Mouse (Mus musculus): ENCODE results near the gene Lrrc4. TPM values are rescaled to one million over a fixed set of nuclear protein-coding genes. Genes with fewer than 3 reads are reported as not detected.

Lrrc4 gene
- polyA plus RNA-seq, 1 experiment from 2014 or later: 6.7 TPM

DNA sequence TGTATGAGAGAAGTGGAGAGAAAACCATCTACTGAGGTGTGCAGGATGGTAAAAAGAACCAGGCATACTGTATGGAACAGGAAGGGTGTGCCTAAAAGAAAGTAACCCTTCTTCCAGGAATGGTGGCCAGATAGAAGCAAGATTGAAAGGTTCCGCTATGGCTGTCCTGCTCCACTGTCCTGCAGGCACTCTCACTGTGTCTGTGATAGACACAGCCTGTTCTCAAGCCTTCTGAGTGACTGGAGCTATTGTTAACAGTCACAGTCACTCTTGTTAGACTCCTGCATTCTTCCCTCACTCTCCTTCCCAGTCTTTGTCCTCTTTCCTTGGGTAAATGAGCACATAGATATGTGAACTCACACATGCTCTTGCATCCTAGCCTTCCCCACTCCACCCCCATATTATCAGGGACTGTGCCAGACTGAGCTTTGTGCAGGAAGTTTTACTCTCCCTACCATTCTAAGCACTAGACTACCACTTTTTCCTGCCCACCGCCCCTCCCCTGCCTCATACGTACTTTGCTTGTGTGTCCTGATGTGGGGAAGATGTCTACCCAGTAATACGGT is 48.4 kb downstream of the Lrrc4 start:
- H3K4me1 ChIP-seq (ENCODE audit: control insufficient read depth, insufficient read depth, low read length): peaks cover 4% of the 10 kb centered on the region; the same call in 1 of the 2 replicates
- H3K4me2 ChIP-seq (ENCODE audit: low read length): no peak overlapping the region
- H3K36me3 ChIP-seq (ENCODE audit: control insufficient read depth, insufficient read depth, low read length): no peaks in the 10 kb centered on the region
- H3K9me3 ChIP-seq (replicated peaks; ENCODE audit: control insufficient read depth, low read length, poor library complexity, severe bottlenecking): no peaks in the 10 kb centered on the region
- H3K9ac ChIP-seq (ENCODE audit: low read depth, low read length): no peak overlapping the region
- ATAC-seq: no peak
- no peak overlapping the region for H3K4me3 ChIP-seq (ENCODE audit: low read depth, low read length)
- no peaks in the 10 kb centered on the region for H3K27me3 ChIP-seq (ENCODE audit: control insufficient read depth, insufficient read depth, low read depth, low read length)
- H3K27ac ChIP-seq (ENCODE audit: low read length): no peak overlapping the region
- 42% methylated on average over 4 of the region's 4 CpGs for WGBS

DNA sequence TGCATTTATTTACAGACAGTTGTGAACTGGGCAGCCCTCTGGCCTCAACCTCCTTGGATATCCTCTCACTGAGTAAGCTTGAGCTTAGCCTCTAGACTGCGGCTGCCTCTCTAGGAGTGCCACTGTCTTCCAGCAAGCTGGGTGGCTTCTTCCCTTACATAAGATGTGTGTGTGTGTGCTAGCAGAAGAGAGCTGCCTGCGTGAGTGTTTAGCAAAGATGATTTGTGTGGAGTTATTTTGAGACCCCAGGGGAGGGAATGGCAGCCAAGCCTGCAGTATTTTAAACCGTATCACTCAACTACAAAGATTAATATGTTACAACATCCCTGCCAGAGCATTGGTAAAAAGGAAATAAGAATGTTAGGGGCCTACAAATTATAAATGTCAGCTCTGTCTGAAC is 49.9 kb downstream of the Lrrc4 start:
- no peak overlapping the region for H3K27ac ChIP-seq (ENCODE audit: low read length)
- no peak overlapping the region for H3K4me2 ChIP-seq (ENCODE audit: low read length)
- WGBS: 59% methylated on average over 3 of the region's 3 CpGs
- H3K4me1 ChIP-seq (ENCODE audit: control insufficient read depth, insufficient read depth, low read length): peaks cover 4% of the 10 kb centered on the region; the same call in 1 of the 2 replicates
- H3K36me3 ChIP-seq (ENCODE audit: control insufficient read depth, insufficient read depth, low read length): no peaks in the 10 kb centered on the region
- no peak overlapping the region for H3K9ac ChIP-seq (ENCODE audit: low read depth, low read length)
- no peak for ATAC-seq
- no peaks in the 10 kb centered on the region for H3K9me3 ChIP-seq (replicated peaks; ENCODE audit: control insufficient read depth, low read length, poor library complexity, severe bottlenecking)
- H3K27me3 ChIP-seq (ENCODE audit: control insufficient read depth, insufficient read depth, low read depth, low read length): no peaks in the 10 kb centered on the region
- H3K4me3 ChIP-seq (ENCODE audit: low read depth, low read length): no peak overlapping the region

DNA sequence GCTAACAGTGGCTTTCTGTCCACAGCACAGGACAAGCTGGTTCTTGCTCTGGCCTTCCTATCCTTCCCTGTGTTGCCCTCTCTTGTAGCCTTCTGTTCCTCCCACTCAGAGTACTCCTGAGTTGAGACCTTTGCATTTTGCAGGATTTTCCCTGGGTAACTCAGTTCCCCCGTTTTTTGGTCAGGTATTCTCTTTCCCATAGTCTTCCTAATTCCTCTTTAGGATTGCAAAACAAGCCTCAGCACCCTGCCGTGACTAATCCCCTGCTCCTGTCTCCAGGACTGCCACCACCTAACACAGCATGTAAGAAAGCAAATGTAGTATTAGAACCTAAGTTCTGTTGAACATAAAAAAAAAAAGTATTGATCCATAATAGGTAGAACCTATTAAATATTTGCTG is 60.2 kb downstream of the Lrrc4 start:
- no peak for ATAC-seq
- H3K27ac ChIP-seq (ENCODE audit: low read length): no peak overlapping the region
- no peak overlapping the region for H3K4me2 ChIP-seq (ENCODE audit: low read length)
- H3K27me3 ChIP-seq (ENCODE audit: control insufficient read depth, insufficient read depth, low read depth, low read length): no peaks in the 10 kb centered on the region
- H3K4me1 ChIP-seq (ENCODE audit: control insufficient read depth, insufficient read depth, low read length): no peaks in the 10 kb centered on the region
- H3K4me3 ChIP-seq (ENCODE audit: low read depth, low read length): no peak overlapping the region
- H3K9ac ChIP-seq (ENCODE audit: low read depth, low read length): no peak overlapping the region
- WGBS: 12% methylated on average over 2 of the region's 2 CpGs
- H3K36me3 ChIP-seq (ENCODE audit: control insufficient read depth, insufficient read depth, low read length): no peaks in the 10 kb centered on the region
- no peaks in the 10 kb centered on the region for H3K9me3 ChIP-seq (replicated peaks; ENCODE audit: control insufficient read depth, low read length, poor library complexity, severe bottlenecking)

DNA sequence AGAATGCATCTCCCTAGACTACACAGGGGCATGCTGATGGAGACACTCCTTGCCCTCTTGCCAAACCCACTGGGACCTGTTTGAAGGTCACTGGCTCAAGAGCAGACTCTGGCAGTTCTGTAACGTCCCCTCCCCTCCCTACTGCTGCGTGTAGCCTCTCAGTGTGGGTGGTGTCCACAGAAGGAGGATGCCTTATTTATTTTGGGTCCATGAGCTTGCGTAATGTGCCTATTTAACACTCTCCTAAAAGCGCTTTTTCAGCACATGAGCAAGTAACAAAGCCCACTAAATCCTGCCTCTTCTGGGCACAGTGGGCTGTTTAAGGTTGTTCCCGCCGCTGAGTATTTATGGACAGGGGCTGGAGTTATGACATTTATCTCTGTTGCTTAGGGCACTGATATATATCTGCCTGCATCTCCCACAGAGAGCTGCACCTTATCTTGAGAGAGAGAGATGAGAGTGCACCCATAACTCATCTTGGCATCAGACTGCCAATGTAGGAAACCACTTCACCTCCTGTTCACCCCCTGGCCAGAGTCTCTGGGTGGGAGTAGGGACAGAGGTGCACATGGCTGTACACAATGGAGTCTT is 63.6 kb downstream of the Lrrc4 start:
- WGBS: 91% methylated on average over 6 of the region's 6 CpGs

DNA sequence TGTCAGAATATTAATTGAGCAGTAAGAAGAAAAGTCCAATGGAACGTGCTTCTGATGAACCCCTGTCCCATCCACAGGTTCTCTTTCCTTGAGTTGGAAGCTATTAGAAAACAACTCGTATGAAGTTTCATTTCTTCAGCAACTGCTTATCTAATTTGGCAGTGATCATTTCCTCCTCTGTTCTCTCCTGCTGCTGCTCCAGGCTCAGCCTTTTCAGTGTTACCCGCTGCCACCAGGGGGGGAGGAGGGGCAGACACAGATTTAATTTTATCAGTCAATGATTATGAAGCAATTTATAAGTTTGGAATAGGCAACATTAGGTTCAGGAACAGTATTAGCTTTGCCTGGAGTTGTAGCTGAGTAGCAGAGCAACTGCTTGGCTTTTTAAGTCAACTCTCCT is 64.9 kb downstream of the Lrrc4 start:
- no peaks in the 10 kb centered on the region for H3K9me3 ChIP-seq (replicated peaks; ENCODE audit: control insufficient read depth, low read length, poor library complexity, severe bottlenecking)
- no peak for ATAC-seq
- 90% methylated on average over 3 of the region's 3 CpGs for WGBS

More for the DNA sequence above, 63.6 kb downstream of the Lrrc4 start:
- Histone ChIP-seq H3K4me3 (ENCODE audit: low read depth, low read length) (no peak overlapping the region), H3K27me3 (ENCODE audit: control insufficient read depth, insufficient read depth, low read depth, low read length) (no peaks in the 10 kb centered on the region), H3K4me2 (ENCODE audit: low read length) (no peak overlapping the region), H3K9me3 (replicated peaks; ENCODE audit: control insufficient read depth, low read length, poor library complexity, severe bottlenecking) (no peaks in the 10 kb centered on the region), H3K9ac (ENCODE audit: low read depth, low read length) (no peak overlapping the region), H3K36me3 (ENCODE audit: control insufficient read depth, insufficient read depth, low read length) (no peaks in the 10 kb centered on the region), H3K27ac (ENCODE audit: low read length) (no peak overlapping the region), H3K4me1 (ENCODE audit: control insufficient read depth, insufficient read depth, low read length) (no peaks in the 10 kb centered on the region)
- no peak for ATAC-seq

DNA sequence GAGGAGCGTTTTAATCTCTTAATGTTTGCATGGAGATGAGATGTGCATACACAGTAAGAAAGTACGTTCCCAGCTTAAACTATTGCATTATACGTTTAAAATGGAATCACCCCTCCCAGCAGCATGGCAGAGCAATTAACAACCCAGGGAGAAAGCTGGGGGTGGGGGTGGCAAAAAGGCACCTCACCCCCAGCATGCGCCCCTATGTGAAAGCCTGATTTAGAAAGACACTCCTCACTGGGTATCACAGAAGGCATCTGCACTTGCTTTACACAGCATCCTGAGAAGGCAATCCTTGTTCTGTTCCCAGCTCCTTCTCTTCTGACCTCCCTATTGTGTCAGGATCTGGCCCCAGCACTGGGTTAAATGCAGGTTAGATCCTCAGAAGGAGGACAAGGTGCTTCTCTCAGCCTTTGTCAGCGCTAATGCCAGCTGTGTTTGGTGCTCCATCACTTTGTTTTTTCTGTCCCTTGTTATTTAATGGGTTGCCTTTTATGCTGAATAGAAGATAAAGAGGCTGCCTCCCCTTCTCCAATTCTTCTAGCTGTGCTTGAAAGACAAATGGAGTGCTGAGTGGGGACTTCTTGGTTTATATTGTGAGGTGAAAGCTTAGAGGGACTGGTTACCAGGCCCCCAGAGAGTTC is 69.3 kb downstream of the Lrrc4 start:
- Histone ChIP-seq H3K4me1 (ENCODE audit: control insufficient read depth, insufficient read depth, low read length) (peaks cover 6% of the 10 kb centered on the region; the same call in 1 of the 2 replicates), H3K9me3 (replicated peaks; ENCODE audit: control insufficient read depth, low read length, poor library complexity, severe bottlenecking) (no peaks in the 10 kb centered on the region), H3K27me3 (ENCODE audit: control insufficient read depth, insufficient read depth, low read depth, low read length) (no peaks in the 10 kb centered on the region), H3K4me2 (ENCODE audit: low read length) (no peak overlapping the region), H3K4me3 (ENCODE audit: low read depth, low read length) (no peak overlapping the region), H3K9ac (ENCODE audit: low read depth, low read length) (no peak overlapping the region), H3K27ac (ENCODE audit: low read length) (no peak overlapping the region), H3K36me3 (ENCODE audit: control insufficient read depth, insufficient read depth, low read length) (no peaks in the 10 kb centered on the region)
- no peak for ATAC-seq
- WGBS: 9% methylated on average over 5 of the region's 5 CpGs

More for the DNA sequence above, 64.9 kb downstream of the Lrrc4 start:
- no peak overlapping the region for H3K4me3 ChIP-seq (ENCODE audit: low read depth, low read length)
- H3K36me3 ChIP-seq (ENCODE audit: control insufficient read depth, insufficient read depth, low read length): no peaks in the 10 kb centered on the region
- H3K27me3 ChIP-seq (ENCODE audit: control insufficient read depth, insufficient read depth, low read depth, low read length): no peaks in the 10 kb centered on the region
- no peak overlapping the region for H3K4me2 ChIP-seq (ENCODE audit: low read length)
- peaks cover 2% of the 10 kb centered on the region; the same call in 1 of the 2 replicates for H3K4me1 ChIP-seq (ENCODE audit: control insufficient read depth, insufficient read depth, low read length)
- H3K9ac ChIP-seq (ENCODE audit: low read depth, low read length): no peak overlapping the region
- H3K27ac ChIP-seq (ENCODE audit: low read length): no peak overlapping the region

DNA sequence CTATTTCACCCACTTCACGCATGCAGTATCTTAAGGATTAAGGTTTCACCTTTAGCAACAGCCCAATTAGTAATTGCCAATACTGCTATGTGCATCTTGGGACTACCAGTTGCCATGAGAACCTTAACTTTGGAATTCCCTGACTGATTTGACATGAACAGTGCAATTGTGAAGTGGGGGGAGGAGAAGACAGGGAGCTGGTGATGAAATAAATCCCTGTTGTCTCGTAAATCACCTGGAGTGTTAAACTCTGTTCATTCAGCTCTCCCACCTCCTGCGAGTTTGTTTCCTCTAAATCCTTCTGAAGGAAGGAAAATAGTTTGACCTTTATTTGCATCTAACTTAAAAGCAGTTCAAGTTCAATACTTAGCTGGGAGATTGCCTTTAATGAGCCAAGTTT is 69.8 kb downstream of the Lrrc4 start:
- 17% methylated on average over 3 of the region's 3 CpGs for WGBS
- no peak for ATAC-seq
- Histone ChIP-seq H3K27me3 (ENCODE audit: control insufficient read depth, insufficient read depth, low read depth, low read length) (no peaks in the 10 kb centered on the region), H3K27ac (ENCODE audit: low read length) (no peak overlapping the region), H3K36me3 (ENCODE audit: control insufficient read depth, insufficient read depth, low read length) (no peaks in the 10 kb centered on the region), H3K9me3 (replicated peaks; ENCODE audit: control insufficient read depth, low read length, poor library complexity, severe bottlenecking) (no peaks in the 10 kb centered on the region), H3K4me3 (ENCODE audit: low read depth, low read length) (no peak overlapping the region), H3K9ac (ENCODE audit: low read depth, low read length) (no peak overlapping the region), H3K4me2 (ENCODE audit: low read length) (no peak overlapping the region), H3K4me1 (ENCODE audit: control insufficient read depth, insufficient read depth, low read length) (peaks cover 7% of the 10 kb centered on the region)

DNA sequence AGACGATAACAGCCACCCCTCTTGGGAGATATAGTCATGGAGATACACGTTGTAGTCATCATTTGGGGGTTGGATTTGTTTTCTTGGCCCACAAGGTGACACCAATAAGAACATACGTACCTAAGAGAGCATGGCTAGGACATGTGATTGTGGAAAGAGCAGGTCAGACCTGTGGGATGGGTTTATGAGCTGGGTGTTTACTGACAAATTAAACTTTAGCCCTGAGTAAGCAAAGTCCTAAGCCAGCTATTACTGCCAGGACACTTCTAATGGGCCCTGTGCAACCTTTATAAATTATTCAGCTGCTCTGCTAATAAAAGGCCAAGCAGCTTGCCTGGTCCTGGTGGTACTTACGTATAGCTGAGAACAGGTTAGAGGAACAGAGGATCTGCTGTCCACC is 73.3 kb downstream of the Lrrc4 start:
- H3K9ac ChIP-seq (ENCODE audit: low read depth, low read length): no peak overlapping the region
- H3K4me3 ChIP-seq (ENCODE audit: low read depth, low read length): no peak overlapping the region
- ATAC-seq: no peak
- H3K4me2 ChIP-seq (ENCODE audit: low read length): no peak overlapping the region
- no peak overlapping the region for H3K27ac ChIP-seq (ENCODE audit: low read length)
- H3K36me3 ChIP-seq (ENCODE audit: control insufficient read depth, insufficient read depth, low read length): no peaks in the 10 kb centered on the region
- no peaks in the 10 kb centered on the region for H3K27me3 ChIP-seq (ENCODE audit: control insufficient read depth, insufficient read depth, low read depth, low read length)
- H3K4me1 ChIP-seq (ENCODE audit: control insufficient read depth, insufficient read depth, low read length): peaks cover 24% of the 10 kb centered on the region
- 81% methylated on average over 4 of the region's 4 CpGs for WGBS
- no peaks in the 10 kb centered on the region for H3K9me3 ChIP-seq (replicated peaks; ENCODE audit: control insufficient read depth, low read length, poor library complexity, severe bottlenecking)

DNA sequence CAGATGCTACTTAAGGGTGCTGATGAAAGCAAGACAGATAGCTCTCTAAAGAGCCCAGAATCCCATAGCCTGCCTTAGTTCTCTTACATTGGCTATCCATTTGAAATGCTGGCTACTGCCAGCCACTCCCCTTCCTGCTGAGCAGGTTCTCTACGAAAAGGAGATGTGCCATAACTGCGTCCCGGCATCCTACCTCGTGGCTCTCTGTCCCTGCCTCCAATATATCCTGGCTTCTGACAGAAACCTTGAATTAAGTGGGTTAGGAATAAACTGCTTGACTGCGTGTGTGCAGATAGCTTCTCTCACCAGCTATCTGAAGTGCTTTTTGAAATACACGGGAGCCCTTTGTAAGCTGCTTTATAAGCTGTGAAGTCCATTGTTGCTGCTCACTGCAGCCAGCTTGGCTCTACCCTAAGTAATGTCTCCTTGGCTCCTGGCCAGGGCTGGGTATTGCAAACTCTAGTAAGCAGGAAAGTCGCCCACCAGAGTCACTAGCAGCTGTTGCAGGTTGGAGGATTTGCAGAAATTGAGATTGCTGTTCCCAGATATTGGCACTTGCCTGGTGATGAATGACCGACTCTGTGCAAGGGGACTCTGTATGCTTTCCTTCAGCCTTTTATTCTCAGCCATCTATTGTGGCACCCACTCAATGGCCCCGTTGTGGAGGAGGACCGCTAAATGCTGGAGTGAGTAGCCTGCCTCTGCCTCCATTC is 75.1 kb downstream of the Lrrc4 start:
- Histone ChIP-seq H3K36me3 (ENCODE audit: control insufficient read depth, insufficient read depth, low read length) (no peaks in the 10 kb centered on the region), H3K27ac (ENCODE audit: low read length) (peak overlapping the region; percentile 69), H3K4me3 (ENCODE audit: low read depth, low read length) (no peak overlapping the region), H3K4me2 (ENCODE audit: low read length) (no peak overlapping the region), H3K9ac (ENCODE audit: low read depth, low read length) (no peak overlapping the region), H3K4me1 (ENCODE audit: control insufficient read depth, insufficient read depth, low read length) (peaks cover 20% of the 10 kb centered on the region), H3K27me3 (ENCODE audit: control insufficient read depth, insufficient read depth, low read depth, low read length) (no peaks in the 10 kb centered on the region), H3K9me3 (replicated peaks; ENCODE audit: control insufficient read depth, low read length, poor library complexity, severe bottlenecking) (no peaks in the 10 kb centered on the region)
- ATAC-seq: peak; percentile 82
- 20% methylated on average over 10 of the region's 10 CpGs for WGBS

Data from midbrain, embryonic 16.5 days (tissue).